Mouse (Mus musculus) liver, embryonic 14.5 days (tissue): Measurements from ENCODE around the gene Lrwd1.

Source experiments
- CTCF ChIP-seq: IDR thresholded peaks from 2 replicates; pipeline ENCODE4 v1.5.1; 2016; ENCODE audit warnings: antibody characterized with exemption, low read depth, control low read depth
- EP300 ChIP-seq: IDR thresholded peaks from 2 replicates; pipeline ENCODE4 v1.6.1; 2016; ENCODE audit warnings: antibody characterized with exemption, low read depth

DNA sequence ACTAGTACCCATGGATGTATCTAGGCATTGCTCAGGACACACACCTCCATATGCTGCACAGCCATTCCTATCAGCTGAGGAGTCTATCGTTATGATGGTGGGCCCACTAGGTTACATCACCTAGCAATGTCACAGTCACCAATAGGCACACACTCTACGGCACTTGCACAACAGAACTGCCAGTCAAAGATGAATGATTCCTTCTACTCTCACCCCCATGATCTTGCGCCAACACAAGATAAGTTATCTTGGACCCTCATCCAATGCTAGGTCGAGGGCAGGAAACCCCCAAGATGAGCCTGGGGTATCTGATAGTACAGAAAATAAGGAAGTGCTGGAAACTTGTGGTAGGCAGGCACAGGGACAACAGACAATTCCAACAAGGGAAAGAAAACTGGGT lies 47.0 kb upstream of the Lrwd1 start:
- TF ChIP-seq EP300 (no peak), CTCF (no peak)
